Mouse (Mus musculus) ES-CJ7 (cell line): ENCODE measurements around the gene Gm17728.
"Not testable (repeated sequence)": the region's sequence is repeated elsewhere in the genome, so short reads cannot be mapped to it uniquely, and the experiment has no call there.

Experiments used
- DNase-seq: peaks from one replicate; pipeline ENCODE4 v3.0.0; 2011; ENCODE audit warnings: low read depth, low spot score

Gene Gm17728

GRCm38 (mm10) chr17:9421760-9422159 is at the start of gene Gm17728:
Gene Gm17728 (plus strand): TSS chr17:9422060.
- DNase-seq = not testable (repeated sequence)

GRCm38 (mm10) chr17:9397493-9397892 is 24.4 kb upstream of the Gm17728 start:
- DNase-seq = no peak

GRCm38 (mm10) chr17:9398551-9398950 is 23.3 kb upstream of the Gm17728 start:
- no peak for DNase-seq

- peak; percentile 8 for DNase-seq
Measured at GRCm38 (mm10) chr17:9403991-9404390, 17.9 kb upstream of the Gm17728 start.

GRCm38 (mm10) chr17:9407640-9408039 is 14.2 kb upstream of the Gm17728 start:
- no peak for DNase-seq

- DNase-seq = no peak
Measured at GRCm38 (mm10) chr17:9419016-9419415, 2.8 kb upstream of the Gm17728 start.

- no peak for DNase-seq
Measured at GRCm38 (mm10) chr17:9428374-9428994, 6.6 kb downstream of the Gm17728 start.

GRCm38 (mm10) chr17:9439997-9440655 is 18.3 kb downstream of the Gm17728 start:
- DNase-seq = no peak

- DNase-seq = no peak
Measured at GRCm38 (mm10) chr17:9456406-9456805, 34.5 kb downstream of the Gm17728 start.

GRCm38 (mm10) chr17:9460904-9461303 is 39.0 kb downstream of the Gm17728 start:
- no peak for DNase-seq
